Mouse (Mus musculus): ENCODE results near the gene Gamt. TPM values are rescaled to one million over a fixed set of nuclear protein-coding genes. Genes with fewer than 3 reads are reported as not detected.
A peak's percentile ranks its signal among the peaks of the same experiment; 100 is the strongest.
"Not testable (repeated sequence)": the region's sequence is repeated elsewhere in the genome, so short reads cannot be mapped to it uniquely, and the experiment has no call there.

The Gamt gene
- polyA plus RNA-seq, 1 experiment from 2014 or later: 21.3 TPM

DNA sequence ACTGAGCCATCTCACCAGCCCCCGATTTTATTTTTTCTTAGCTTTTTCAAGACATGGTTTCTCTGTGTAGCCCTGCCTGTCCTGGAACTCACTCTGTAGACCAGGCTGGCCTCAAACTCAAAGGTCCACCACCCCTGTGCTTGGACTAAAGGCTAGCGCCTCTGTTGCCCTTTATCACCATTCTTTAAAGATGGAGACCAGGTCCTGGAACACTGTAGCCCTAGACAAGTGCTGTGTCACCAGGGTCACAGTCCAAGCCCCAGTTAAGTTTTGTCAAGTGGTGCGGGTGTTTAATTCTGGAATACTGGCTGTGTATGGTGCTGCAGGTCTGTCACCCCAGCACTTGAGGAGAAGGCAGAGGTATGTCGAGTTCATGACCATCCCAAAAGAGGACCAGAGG lies 23.8 kb downstream of the Gamt start:
- WGBS: 90% methylated on average over 4 of the region's 4 CpGs

GRCm38 (mm10) chr10:80236145-80236825 lies 24.5 kb downstream of the Gamt start:
- no peak overlapping the region for H3K9ac ChIP-seq (replicated peaks)
- H3K9me3 ChIP-seq: no peaks in the 10 kb centered on the region
- 97% methylated on average over 13 of the region's 13 CpGs for WGBS
- H3K4me3 ChIP-seq: no peak overlapping the region
- no peak overlapping the region for H3K27ac ChIP-seq (replicated peaks)
- H3K4me1 ChIP-seq: peaks cover 15% of the 10 kb centered on the region
- H3K36me3 ChIP-seq: peaks cover 85% of the 10 kb centered on the region
- no peak overlapping the region for H3K4me2 ChIP-seq (replicated peaks)
- no peak for ATAC-seq (replicated peaks)
- no peaks in the 10 kb centered on the region for H3K27me3 ChIP-seq

More for the DNA sequence above, 23.8 kb downstream of the Gamt start:
- H3K36me3 ChIP-seq: peaks cover 92% of the 10 kb centered on the region
- H3K9ac ChIP-seq (replicated peaks): no peak overlapping the region
- no peak for ATAC-seq (replicated peaks)
- no peak overlapping the region for H3K27ac ChIP-seq (replicated peaks)
- peaks cover 15% of the 10 kb centered on the region for H3K4me1 ChIP-seq
- no peaks in the 10 kb centered on the region for H3K27me3 ChIP-seq
- no peak overlapping the region for H3K4me2 ChIP-seq (replicated peaks)
- H3K9me3 ChIP-seq: no peaks in the 10 kb centered on the region
- no peak overlapping the region for H3K4me3 ChIP-seq

- H3K4me2 ChIP-seq (replicated peaks): peak overlapping the region; percentile 75
- 29% methylated on average over 15 of the region's 15 CpGs for WGBS
- peak overlapping the region; percentile 84 for H3K9ac ChIP-seq (replicated peaks)
- H3K9me3 ChIP-seq: no peaks in the 10 kb centered on the region
- peak overlapping the region; percentile 92 for H3K27ac ChIP-seq (replicated peaks)
- peak overlapping the region; percentile 81 for H3K4me3 ChIP-seq
- H3K36me3 ChIP-seq: peaks cover 14% of the 10 kb centered on the region
- no peak for ATAC-seq (replicated peaks)
- H3K4me1 ChIP-seq: peaks cover 48% of the 10 kb centered on the region
- H3K27me3 ChIP-seq: no peaks in the 10 kb centered on the region
These were observed 32.7 kb downstream of the Gamt start for GRCm38 (mm10) chr10:80227877-80228775.

- H3K9me3 ChIP-seq: no peaks in the 10 kb centered on the region
- H3K27ac ChIP-seq (replicated peaks): peak overlapping the region; percentile 92
- peak overlapping the region; percentile 81 for H3K4me3 ChIP-seq
- peak overlapping the region; percentile 84 for H3K9ac ChIP-seq (replicated peaks)
- H3K36me3 ChIP-seq: peaks cover 6% of the 10 kb centered on the region
- H3K27me3 ChIP-seq: no peaks in the 10 kb centered on the region
- H3K4me1 ChIP-seq: peaks cover 40% of the 10 kb centered on the region
- 8% methylated on average over 10 of the region's 10 CpGs for WGBS
- peak; percentile 1; the same call in 1 of the 2 replicates for ATAC-seq (replicated peaks)
- H3K4me2 ChIP-seq (replicated peaks): peak overlapping the region; percentile 75
These were observed 33.7 kb downstream of the Gamt start for GRCm38 (mm10) chr10:80227166-80227539.

DNA sequence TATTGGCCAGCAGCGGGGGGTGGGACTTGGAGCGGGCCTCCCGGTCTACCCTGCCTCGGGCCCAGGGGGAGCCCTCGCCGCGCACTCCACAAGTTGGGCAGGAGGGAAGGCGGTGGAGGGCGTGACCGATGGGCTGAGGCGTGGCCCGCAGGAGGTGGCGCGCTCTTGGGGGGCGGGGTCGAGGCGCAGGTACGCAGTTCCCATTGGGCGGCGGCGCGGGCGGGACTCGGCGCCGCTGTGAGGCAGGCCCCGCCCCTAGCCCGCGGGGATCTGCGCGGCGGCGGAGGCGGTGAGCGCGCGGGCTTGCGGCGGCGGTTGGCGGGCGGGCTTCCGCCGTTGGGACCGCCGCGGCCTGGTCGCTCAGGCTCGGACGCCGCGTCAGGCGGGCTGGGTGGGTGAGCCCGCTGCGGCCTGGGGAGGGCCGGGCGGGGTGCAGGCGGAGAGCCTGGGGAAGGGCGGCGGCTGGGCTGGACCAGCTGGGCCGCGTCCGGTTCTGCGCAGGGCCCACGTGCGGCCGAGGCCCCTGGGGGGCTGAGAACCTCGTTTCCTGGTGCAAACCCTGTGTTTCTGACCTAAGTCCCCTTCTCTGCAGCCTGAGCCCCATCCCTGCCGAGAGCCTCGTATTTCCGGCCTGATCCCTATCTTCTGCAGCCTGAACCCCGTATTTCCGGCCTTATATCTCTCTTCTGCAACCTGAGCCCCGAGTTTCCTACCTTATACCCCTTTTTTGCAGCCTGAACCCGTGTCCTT lies 34.2 kb downstream of the Gamt start, which contains the start of gene Mum1:
TSS of gene Mum1 (plus strand) at position 19 of the 750 bp plus-strand sequence.
- Histone ChIP-seq H3K9me3 (no peaks in the 10 kb centered on the region), H3K27ac (replicated peaks) (peak within 1 kb of the TSS; percentile 92), H3K36me3 (peaks cover 6% of the 10 kb centered on the region; the same call in 1 of the 2 replicates), H3K27me3 (no peaks in the 10 kb centered on the region), H3K4me3 (peak within 1 kb of the TSS; percentile 81), H3K9ac (replicated peaks) (peak within 1 kb of the TSS; percentile 84), H3K4me1 (peaks cover 40% of the 10 kb centered on the region), H3K4me2 (replicated peaks) (peak within 1 kb of the TSS; percentile 75)
- ATAC-seq (replicated peaks): peak; percentile 96
- under 1% methylated on average over 54 of the region's 75 CpGs for WGBS

DNA sequence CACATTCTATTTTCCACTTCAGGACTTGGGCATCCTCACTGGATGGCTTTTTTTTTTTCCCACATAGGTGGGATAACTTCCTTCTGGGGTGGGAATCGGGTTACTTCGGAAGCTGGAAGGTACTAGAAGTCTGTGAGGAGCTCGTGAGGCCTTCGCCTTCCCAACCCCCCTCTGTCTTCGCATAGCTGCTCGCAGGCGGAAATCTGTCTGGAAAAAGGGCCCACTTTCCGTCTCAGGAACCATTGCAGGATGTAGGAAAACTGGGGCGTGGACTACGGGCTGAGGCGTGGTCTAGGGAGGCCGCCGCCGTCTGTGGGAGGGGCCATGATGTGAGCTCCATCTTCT lies 34.8 kb downstream of the Gamt start:
- H3K4me2 ChIP-seq (replicated peaks): peak overlapping the region; percentile 75
- no peaks in the 10 kb centered on the region for H3K27me3 ChIP-seq
- ATAC-seq (replicated peaks): no peak; the same call in 1 of the 2 replicates
- H3K4me3 ChIP-seq: peak overlapping the region; percentile 81
- peaks cover 6% of the 10 kb centered on the region; the same call in 1 of the 2 replicates for H3K36me3 ChIP-seq
- peak overlapping the region; percentile 84 for H3K9ac ChIP-seq (replicated peaks)
- peak overlapping the region; percentile 92 for H3K27ac ChIP-seq (replicated peaks)
- 0% methylated on average over 14 of the region's 14 CpGs for WGBS
- H3K4me1 ChIP-seq: peaks cover 40% of the 10 kb centered on the region
- H3K9me3 ChIP-seq: no peaks in the 10 kb centered on the region

- H3K4me1 ChIP-seq: peaks cover 19% of the 10 kb centered on the region
- not testable (repeated sequence) for H3K27me3 ChIP-seq; H3K36me3 ChIP-seq; H3K9ac ChIP-seq (replicated peaks); H3K9me3 ChIP-seq; H3K4me2 ChIP-seq (replicated peaks); H3K27ac ChIP-seq (replicated peaks); H3K4me3 ChIP-seq; ATAC-seq (replicated peaks)
- 97% methylated on average over 2 of the region's 2 CpGs for WGBS
These were observed 37.7 kb downstream of the Gamt start for GRCm38 (mm10) chr10:80223137-80223536.

- Histone ChIP-seq H3K9ac (replicated peaks) (no peak overlapping the region), H3K9me3 (no peaks in the 10 kb centered on the region), H3K4me3 (no peak overlapping the region), H3K4me2 (replicated peaks) (no peak overlapping the region), H3K36me3 (no peaks in the 10 kb centered on the region), H3K27me3 (no peaks in the 10 kb centered on the region), H3K27ac (replicated peaks) (no peak overlapping the region), H3K4me1 (peaks cover 3% of the 10 kb centered on the region; the same call in 1 of the 2 replicates)
- WGBS: 35% methylated on average over 7 of the region's 9 CpGs
- ATAC-seq (replicated peaks): no peak
These were observed 40.1 kb downstream of the Gamt start for GRCm38 (mm10) chr10:80220676-80221075.

DNA sequence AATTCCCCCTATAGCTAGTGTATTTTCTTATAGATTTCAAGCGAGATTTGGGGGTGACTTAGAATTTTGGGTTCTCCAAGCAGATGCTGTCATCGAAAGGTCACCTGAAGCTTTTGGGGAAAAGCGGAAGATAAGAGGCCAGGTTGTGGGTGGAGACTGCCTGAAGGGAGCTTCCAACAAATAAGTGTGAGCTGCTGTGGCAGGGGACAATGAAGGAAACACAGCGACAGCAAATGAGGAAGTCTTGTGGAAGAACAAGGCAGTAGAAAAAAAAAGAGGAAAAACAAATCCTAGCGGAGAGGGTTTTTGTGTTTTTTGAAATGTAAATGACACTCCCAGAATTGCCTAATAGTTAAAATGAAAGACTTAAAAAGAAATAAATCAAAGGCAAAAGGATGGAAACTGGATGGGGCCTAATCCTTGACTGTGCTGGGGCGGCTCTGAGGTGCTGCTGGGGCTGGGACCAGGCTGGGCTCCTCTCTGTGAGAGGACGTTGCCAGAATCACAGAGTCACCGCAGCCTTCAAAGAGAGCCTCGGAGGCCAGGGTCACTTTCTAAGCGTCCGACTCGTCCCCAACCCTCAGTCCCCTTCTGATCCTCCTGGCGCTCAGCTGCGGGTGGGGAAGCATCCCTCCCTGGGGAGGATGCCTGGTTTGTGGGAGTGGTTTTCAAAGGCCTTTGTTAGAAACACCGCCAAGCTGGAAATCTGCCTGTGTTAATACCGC lies 45.6 kb downstream of the Gamt start:
- Histone ChIP-seq H3K9ac (replicated peaks) (0 out of 2 replicates have a peak overlapping the region, but pooled peaks have one; percentile 32), H3K9me3 (no peaks in the 10 kb centered on the region), H3K27me3 (no peaks in the 10 kb centered on the region), H3K36me3 (no peaks in the 10 kb centered on the region), H3K4me3 (no peak overlapping the region), H3K4me2 (replicated peaks) (no peak overlapping the region), H3K27ac (replicated peaks) (0 out of 2 replicates have a peak overlapping the region, but pooled peaks have one; percentile 60), H3K4me1 (peaks cover 10% of the 10 kb centered on the region)
- WGBS: 10% methylated on average over 16 of the region's 16 CpGs
- no peak for ATAC-seq (replicated peaks)

GRCm38 (mm10) chr10:80211547-80212103 lies 49.2 kb downstream of the Gamt start:
- not testable (repeated sequence) for H3K9me3 ChIP-seq; H3K27ac ChIP-seq (replicated peaks); H3K4me3 ChIP-seq; ATAC-seq (replicated peaks); H3K36me3 ChIP-seq; H3K9ac ChIP-seq (replicated peaks); H3K27me3 ChIP-seq; H3K4me2 ChIP-seq (replicated peaks)
- peaks cover 22% of the 10 kb centered on the region for H3K4me1 ChIP-seq
- 81% methylated on average over 7 of the region's 7 CpGs for WGBS

GRCm38 (mm10) chr10:80208841-80209371 lies 51.9 kb downstream of the Gamt start:
- Histone ChIP-seq H3K4me3 (peak overlapping the region; percentile 18), H3K4me2 (replicated peaks) (peak overlapping the region; percentile 41), H3K9me3 (no peaks in the 10 kb centered on the region), H3K4me1 (peaks cover 18% of the 10 kb centered on the region), H3K27me3 (no peaks in the 10 kb centered on the region), H3K27ac (replicated peaks) (peak overlapping the region; percentile 82), H3K9ac (replicated peaks) (peak overlapping the region; percentile 30), H3K36me3 (no peaks in the 10 kb centered on the region)
- 1% methylated on average over 24 of the region's 24 CpGs for WGBS
- ATAC-seq (replicated peaks): peak; percentile 57

All from forebrain, embryonic 15.5 days (tissue).